Mouse (Mus musculus) hindbrain, embryonic 16.5 days (tissue): ENCODE results near the gene Psma6. TPM values are rescaled to one million over a fixed set of nuclear protein-coding genes. Genes with fewer than 3 reads are reported as not detected.

ENCODE experiments used
- ATAC-seq: fragments of 200-750 bp; cut with Nextera tagmentation; 2 replicates; pipeline ENCODE4 v1.8.0; 2017; ENCODE audit warnings: moderate TSS enrichment, moderate library complexity
- H3K27ac ChIP-seq: fragments of 300-500 bp; sonication (generic); 2 replicates; pipeline ENCODE4 v1.5.1; 2014; ENCODE audit warnings: low read depth, mild to moderate bottlenecking, control low read depth, low read length, moderate library complexity
- H3K27me3 ChIP-seq: fragments of 300-500 bp; sonication (generic); replicated peaks from 2 replicates; pipeline ENCODE4 v1.6.1; 2014; ENCODE audit warnings: low read length; ENCODE audit not compliant: control insufficient read depth, insufficient read depth
- H3K36me3 ChIP-seq: fragments of 300-500 bp; sonication (generic); 2 replicates; pipeline ENCODE4 v1.6.1; 2014; ENCODE audit warnings: mild to moderate bottlenecking, low read length, moderate library complexity, mixed read lengths; ENCODE audit not compliant: control insufficient read depth, insufficient read depth
- H3K4me1 ChIP-seq: fragments of 300-500 bp; sonication (generic); 2 replicates; pipeline ENCODE4 v1.6.1; 2014; ENCODE audit warnings: low read depth, low read length; ENCODE audit not compliant: control insufficient read depth, insufficient read depth
- H3K4me2 ChIP-seq: fragments of 300-500 bp; sonication (generic); 2 replicates; pipeline ENCODE4 v1.6.1; 2014; ENCODE audit warnings: mild to moderate bottlenecking, low read length, control low read depth, moderate library complexity
- H3K4me3 ChIP-seq: fragments of 300-500 bp; sonication (generic); 2 replicates; pipeline ENCODE4 v1.5.1; 2014; ENCODE audit warnings: mild to moderate bottlenecking, low read length, control low read depth, moderate library complexity
- H3K9ac ChIP-seq: fragments of 300-500 bp; sonication (generic); 2 replicates; pipeline ENCODE4 v1.6.1; 2014; ENCODE audit warnings: low read depth, mild to moderate bottlenecking, control low read depth, low read length, moderate library complexity
- H3K9me3 ChIP-seq: fragments of 300-500 bp; sonication (generic); 2 replicates; pipeline ENCODE4 v1.6.1; 2014; ENCODE audit warnings: mild to moderate bottlenecking, low read length, moderate library complexity; ENCODE audit not compliant: control insufficient read depth
- WGBS: fragments of 180-500 bp; shearing (Covaris S2); extraction: QIAGEN DNeasy Blood & Tissue Kit; methylation state at CpG from one replicate; pipeline ENCODE4 v1.1.7; 2014; 5-methylcytosine and 5-hydroxymethylcytosine counted together
- polyA plus RNA-seq: library from polyadenylated mRNA; unstranded; fragments of >200 nt; fragmentation: Nextera tagmentation; extraction: Ambion mirVana; gene quantifications from 2 replicates; pipeline ENCODE4 v1.2.1, GENCODE M21; 2015

Gene Psma6
- polyA plus RNA-seq, 1 experiment from 2014 or later = 402 TPM

DNA sequence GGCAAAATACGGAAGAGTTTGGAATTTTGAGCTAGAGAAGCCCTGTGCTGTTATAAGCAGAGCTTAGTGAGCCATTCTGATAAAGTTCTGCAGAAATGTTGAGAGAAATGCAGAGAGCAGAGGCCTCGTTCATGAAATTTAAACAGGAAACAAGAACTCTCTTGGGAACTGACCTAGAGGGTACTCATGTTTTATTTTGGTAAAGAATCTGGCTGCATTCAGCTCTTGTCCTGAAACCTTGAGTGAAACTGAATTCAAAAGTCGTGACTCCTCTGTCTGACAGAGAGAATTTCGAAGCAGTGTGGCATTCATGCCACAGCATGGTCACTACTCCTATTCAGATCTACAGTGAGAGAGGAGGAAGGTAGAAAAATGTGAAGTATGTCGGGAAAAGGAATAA lies 68.8 kb downstream of the Psma6 start:
- no peak for ATAC-seq
- H3K4me3 ChIP-seq = no peak overlapping the region
- H3K27ac ChIP-seq = no peak overlapping the region
- no peak overlapping the region for H3K9ac ChIP-seq
- no peaks in the 10 kb centered on the region for H3K9me3 ChIP-seq
- 59% methylated on average over 5 of the region's 5 CpGs for WGBS
- H3K36me3 ChIP-seq = no peaks in the 10 kb centered on the region
- H3K4me2 ChIP-seq = no peak overlapping the region
- H3K4me1 ChIP-seq = no peaks in the 10 kb centered on the region; the same call in 1 of the 2 replicates
- H3K27me3 ChIP-seq = no peaks in the 10 kb centered on the region

GRCm38 (mm10) chr12:55453924-55454323 lies 69.9 kb downstream of the Psma6 start:
- no peak overlapping the region; the same call in 1 of the 2 replicates for H3K9ac ChIP-seq
- no peak overlapping the region for H3K4me2 ChIP-seq
- no peak for ATAC-seq
- no peaks in the 10 kb centered on the region for H3K36me3 ChIP-seq
- H3K9me3 ChIP-seq = no peaks in the 10 kb centered on the region
- H3K4me1 ChIP-seq = no peaks in the 10 kb centered on the region; the same call in 1 of the 2 replicates
- 74% methylated on average over 4 of the region's 4 CpGs for WGBS
- H3K27me3 ChIP-seq = no peaks in the 10 kb centered on the region
- no peak overlapping the region for H3K27ac ChIP-seq
- no peak overlapping the region for H3K4me3 ChIP-seq

DNA sequence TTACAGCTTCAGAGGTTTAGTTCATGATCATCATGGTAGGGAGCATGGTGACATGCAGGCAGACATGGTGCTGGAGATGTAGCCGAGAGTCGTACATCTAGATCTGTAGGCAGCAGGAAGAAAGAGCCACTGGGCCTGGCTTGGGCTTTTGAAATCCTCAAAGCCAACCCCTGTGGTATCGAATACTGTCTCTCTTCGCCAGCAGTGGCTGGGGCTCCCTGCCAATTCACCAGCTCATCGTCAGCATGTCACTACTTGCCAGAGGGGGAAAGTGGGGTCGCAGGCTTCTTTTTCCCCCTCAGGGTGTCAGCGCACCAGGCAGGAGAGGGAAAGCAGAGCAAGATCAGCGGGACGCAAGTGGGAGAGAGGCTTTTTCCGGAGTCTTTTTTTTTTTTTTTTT lies 71.2 kb downstream of the Psma6 start:
- H3K9me3 ChIP-seq = no peaks in the 10 kb centered on the region

DNA sequence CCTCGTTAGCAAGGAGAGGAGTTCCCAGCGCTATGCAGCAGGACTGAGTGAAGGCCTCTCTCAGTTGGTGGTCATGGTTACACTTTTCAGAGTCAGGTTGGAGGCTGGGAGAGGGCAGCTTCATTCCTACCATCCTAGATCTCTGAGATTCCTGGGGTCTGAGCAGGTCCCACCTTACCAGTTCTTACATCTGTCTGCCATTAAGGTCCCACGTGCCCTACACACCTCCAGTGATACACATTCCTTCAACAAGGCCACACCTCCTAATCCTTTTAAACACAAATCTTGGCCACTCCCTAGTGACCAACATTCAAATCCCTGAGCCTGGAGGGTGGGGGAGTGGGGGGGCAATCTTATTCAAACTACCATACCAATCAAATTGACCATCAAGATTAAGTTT lies 72.1 kb downstream of the Psma6 start:
- no peak for ATAC-seq

More for the DNA sequence above, 71.2 kb downstream of the Psma6 start:
- Histone ChIP-seq H3K4me1 (no peaks in the 10 kb centered on the region; the same call in 1 of the 2 replicates), H3K27me3 (no peaks in the 10 kb centered on the region), H3K27ac (no peak overlapping the region), H3K4me3 (no peak overlapping the region), H3K9ac (no peak overlapping the region), H3K4me2 (no peak overlapping the region), H3K36me3 (no peaks in the 10 kb centered on the region)
- WGBS = 53% methylated on average over 6 of the region's 10 CpGs
- no peak for ATAC-seq

GRCm38 (mm10) chr12:55456893-55457292 lies 72.9 kb downstream of the Psma6 start:
- Histone ChIP-seq H3K36me3 (no peaks in the 10 kb centered on the region), H3K4me1 (no peaks in the 10 kb centered on the region; the same call in 1 of the 2 replicates), H3K4me2 (no peak overlapping the region), H3K9ac (no peak overlapping the region), H3K27ac (no peak overlapping the region), H3K9me3 (no peaks in the 10 kb centered on the region), H3K4me3 (no peak overlapping the region), H3K27me3 (no peaks in the 10 kb centered on the region)
- WGBS = 93% methylated on average over 5 of the region's 5 CpGs
- peak; percentile 63; the same call in 1 of the 2 replicates for ATAC-seq

More for the DNA sequence above, 72.1 kb downstream of the Psma6 start:
- Histone ChIP-seq H3K9ac (no peak overlapping the region), H3K4me2 (no peak overlapping the region), H3K9me3 (no peaks in the 10 kb centered on the region), H3K27me3 (no peaks in the 10 kb centered on the region), H3K4me1 (no peaks in the 10 kb centered on the region; the same call in 1 of the 2 replicates), H3K4me3 (no peak overlapping the region), H3K27ac (no peak overlapping the region), H3K36me3 (no peaks in the 10 kb centered on the region)
- WGBS = 70% methylated on average over 3 of the region's 3 CpGs

DNA sequence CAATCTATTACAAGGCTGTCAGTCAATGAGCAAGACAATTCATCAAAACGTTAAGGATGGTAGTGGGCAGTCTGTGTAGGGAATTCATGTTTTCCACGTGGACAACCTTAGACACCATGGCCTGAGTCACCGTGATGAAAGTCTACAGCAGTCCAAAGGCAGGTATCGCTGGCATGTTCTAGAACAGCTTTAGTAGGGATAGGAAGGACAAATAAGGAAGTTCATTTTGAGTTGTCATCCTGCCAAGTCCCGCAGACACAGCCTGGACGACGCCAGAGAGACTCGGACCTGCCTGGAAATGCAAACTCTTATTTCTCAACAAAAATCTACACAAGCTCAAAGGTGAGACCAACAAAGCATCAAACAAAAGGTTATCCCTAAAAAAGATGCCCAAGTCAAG lies 75.7 kb downstream of the Psma6 start:
- ATAC-seq = no peak
- Histone ChIP-seq H3K27me3 (no peaks in the 10 kb centered on the region), H3K36me3 (no peaks in the 10 kb centered on the region), H3K4me1 (peaks cover 6% of the 10 kb centered on the region; the same call in 1 of the 2 replicates), H3K27ac (no peak overlapping the region), H3K9ac (no peak overlapping the region), H3K9me3 (no peaks in the 10 kb centered on the region), H3K4me3 (no peak overlapping the region), H3K4me2 (no peak overlapping the region)
- 80% methylated on average over 8 of the region's 8 CpGs for WGBS

DNA sequence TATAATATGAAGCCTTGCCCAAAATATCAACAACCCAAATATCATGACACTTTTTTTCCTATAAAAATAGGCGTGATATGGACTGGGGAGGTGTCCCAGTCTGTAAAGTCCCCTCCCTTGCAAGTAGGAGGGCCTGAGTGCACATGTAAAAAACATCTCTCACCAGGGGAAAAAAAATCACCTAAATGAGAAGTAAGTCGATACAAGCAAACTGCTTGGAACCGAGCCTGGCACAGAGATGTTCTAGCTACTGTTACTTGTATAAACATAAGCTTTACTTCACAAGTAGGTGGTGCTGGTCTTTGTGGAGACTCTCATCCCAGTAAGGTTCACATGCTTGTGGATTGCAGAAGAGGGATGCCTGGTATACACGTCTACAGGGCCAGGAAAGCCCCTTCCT lies 76.9 kb downstream of the Psma6 start:
- Histone ChIP-seq H3K9me3 (no peaks in the 10 kb centered on the region), H3K4me3 (no peak overlapping the region), H3K4me2 (no peak overlapping the region), H3K36me3 (no peaks in the 10 kb centered on the region), H3K27me3 (no peaks in the 10 kb centered on the region), H3K9ac (no peak overlapping the region), H3K27ac (no peak overlapping the region), H3K4me1 (peaks cover 13% of the 10 kb centered on the region)
- no peak for ATAC-seq
- 77% methylated on average over 4 of the region's 4 CpGs for WGBS

DNA sequence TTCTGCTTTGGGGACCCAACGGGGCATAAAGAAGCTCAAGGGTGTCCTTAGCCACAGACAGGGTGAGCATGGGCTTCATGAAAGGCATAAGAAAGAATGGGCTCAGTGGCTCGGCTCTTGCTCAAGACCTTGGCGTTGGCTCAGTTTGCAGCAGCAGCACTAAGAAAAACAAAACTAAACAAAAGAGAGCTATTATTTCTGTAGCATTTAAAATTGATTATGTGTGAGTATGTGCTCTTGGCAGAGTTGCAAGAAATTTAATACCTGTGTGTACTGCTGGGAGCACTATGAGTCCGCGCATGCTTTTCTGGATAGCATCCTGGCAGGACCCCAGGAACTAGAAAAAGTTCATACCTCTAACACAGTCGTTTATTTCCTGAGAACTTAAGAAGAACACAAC lies 77.7 kb downstream of the Psma6 start:
- ATAC-seq = no peak
- 65% methylated on average over 6 of the region's 6 CpGs for WGBS
- H3K27ac ChIP-seq = no peak overlapping the region

DNA sequence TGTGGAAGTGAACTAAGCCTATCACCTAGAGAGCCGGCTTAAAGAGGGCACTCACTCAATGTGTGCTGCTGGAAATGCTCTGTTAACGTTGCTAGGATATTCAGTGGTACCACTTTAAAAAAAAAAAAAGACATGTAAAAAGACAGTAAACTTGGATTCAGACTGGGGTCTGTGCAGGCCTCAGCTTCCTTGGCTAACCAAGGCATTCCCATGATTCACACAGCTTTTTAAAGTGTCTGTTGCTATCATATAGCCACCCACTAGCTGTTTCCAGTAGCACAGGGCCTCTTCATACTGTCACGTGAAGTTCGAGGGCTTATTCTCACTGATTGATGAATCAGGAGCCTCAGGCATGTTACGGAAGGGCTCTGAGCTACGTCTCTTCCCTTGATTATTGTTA lies 78.4 kb downstream of the Psma6 start:
- Histone ChIP-seq H3K36me3 (no peaks in the 10 kb centered on the region), H3K4me1 (peaks cover 22% of the 10 kb centered on the region), H3K9ac (no peak overlapping the region), H3K27ac (no peak overlapping the region), H3K4me2 (no peak overlapping the region), H3K9me3 (no peaks in the 10 kb centered on the region), H3K27me3 (no peaks in the 10 kb centered on the region), H3K4me3 (no peak overlapping the region)
- no peak for ATAC-seq
- 67% methylated on average over 6 of the region's 6 CpGs for WGBS

More for the DNA sequence above, 77.7 kb downstream of the Psma6 start:
- no peaks in the 10 kb centered on the region for H3K27me3 ChIP-seq
- peaks cover 21% of the 10 kb centered on the region for H3K4me1 ChIP-seq
- H3K36me3 ChIP-seq = no peaks in the 10 kb centered on the region
- H3K9ac ChIP-seq = no peak overlapping the region
- H3K9me3 ChIP-seq = no peaks in the 10 kb centered on the region
- H3K4me3 ChIP-seq = no peak overlapping the region
- H3K4me2 ChIP-seq = no peak overlapping the region

DNA sequence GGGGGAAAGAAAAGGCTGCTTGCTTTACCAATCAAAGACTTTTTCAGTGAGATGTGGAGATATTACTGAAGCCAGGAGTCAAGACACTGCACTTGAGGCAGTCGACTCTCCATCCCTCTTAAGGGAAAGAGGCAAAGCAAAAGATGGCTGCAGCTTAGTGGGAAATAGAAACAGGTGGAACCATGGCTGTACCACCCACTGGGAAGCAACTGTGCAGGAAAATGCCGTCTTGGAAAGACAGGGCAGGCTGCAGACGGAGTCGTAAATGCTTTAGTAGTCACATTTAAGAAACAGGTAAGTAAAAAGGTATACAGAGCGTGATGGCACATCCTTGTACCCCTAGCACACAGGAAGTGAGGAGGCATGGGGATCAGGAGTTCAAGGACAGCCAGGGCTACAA lies 79.1 kb downstream of the Psma6 start:
- no peak for ATAC-seq
- WGBS = 67% methylated on average over 5 of the region's 5 CpGs
- Histone ChIP-seq H3K4me3 (no peak overlapping the region), H3K9ac (no peak overlapping the region), H3K27ac (peak overlapping the region; percentile 12; the same call in 1 of the 2 replicates), H3K4me1 (peaks cover 26% of the 10 kb centered on the region), H3K36me3 (no peaks in the 10 kb centered on the region), H3K9me3 (no peaks in the 10 kb centered on the region), H3K27me3 (no peaks in the 10 kb centered on the region), H3K4me2 (no peak overlapping the region)
